Mouse (Mus musculus) kidney, adult 11 months (tissue): Measurements from ENCODE around the gene Pdx1.

ENCODE experiments used
- DNase-seq: peaks from one replicate; pipeline ENCODE4 v3.0.0; 2022

Pdx1 gene

GRCm38 (mm10) chr5:147312830-147313685 is 43.3 kb downstream of the Pdx1 start:
- DNase-seq = no peak

- no peak for DNase-seq
These were observed 45.1 kb downstream of the Pdx1 start for GRCm38 (mm10) chr5:147314646-147315431.

GRCm38 (mm10) chr5:147315432-147316075 is 45.8 kb downstream of the Pdx1 start:
- no peak for DNase-seq

- no peak for DNase-seq
These were observed 47.6 kb downstream of the Pdx1 start for GRCm38 (mm10) chr5:147317321-147317720.

GRCm38 (mm10) chr5:147317991-147318390 is 48.2 kb downstream of the Pdx1 start:
- DNase-seq = no peak

GRCm38 (mm10) chr5:147319653-147320052 is 49.9 kb downstream of the Pdx1 start:
- no peak for DNase-seq

GRCm38 (mm10) chr5:147322183-147322582 is 52.4 kb downstream of the Pdx1 start, which contains the start of gene Urad:
Gene Urad (minus strand): TSS chr5:147322440.
- no peak for DNase-seq

- DNase-seq = no peak
These were observed 53.6 kb downstream of the Pdx1 start for GRCm38 (mm10) chr5:147323237-147323917.
